Mouse (Mus musculus): ENCODE data around the gene Cd164. TPM values are rescaled to one million over a fixed set of nuclear protein-coding genes. Genes with fewer than 3 reads are reported as not detected.

Cd164 gene
- 170 and 184 TPM in 2 replicates for polyA plus RNA-seq (2015; fragmentation: Nextera tagmentation; extraction: Ambion mirVana)

DNA sequence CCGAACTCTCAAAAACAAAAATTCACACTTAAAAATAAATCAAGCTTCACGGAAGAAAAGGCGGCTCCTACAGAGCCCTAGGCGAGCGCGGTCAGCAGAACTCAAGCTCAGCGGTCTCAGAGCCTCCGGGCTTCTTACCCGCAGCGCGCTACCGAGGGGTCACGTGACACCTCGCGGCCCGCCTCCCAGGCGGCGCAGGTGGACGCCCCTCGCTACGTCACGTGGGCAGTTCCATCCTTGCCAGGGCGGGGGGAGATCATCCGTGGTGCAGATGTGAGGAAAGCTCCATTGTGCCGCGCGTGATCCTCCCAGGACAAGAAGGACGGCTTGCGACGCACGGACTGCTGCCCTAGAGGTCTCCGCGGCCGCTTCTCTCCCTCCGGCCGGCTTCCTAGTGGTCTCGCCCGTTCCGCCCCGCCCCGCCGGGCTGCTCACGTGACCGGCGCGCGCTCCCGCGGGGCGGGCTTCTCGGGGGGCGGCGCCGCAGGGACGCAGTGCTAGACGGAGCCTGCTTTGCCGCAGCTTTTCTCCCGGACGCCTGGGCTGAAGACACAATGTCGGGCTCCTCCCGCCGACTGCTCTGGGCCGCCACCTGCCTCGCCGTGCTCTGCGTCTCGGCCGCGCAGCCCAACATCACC is at the start of gene Cd164:
Cd164 (plus strand) TSS at position 434 of the 638 bp plus-strand sequence.
- peak within 1 kb of the TSS; percentile 82 for H3K4me2 ChIP-seq (replicated peaks)
- peak within 1 kb of the TSS; percentile 94 for H3K27ac ChIP-seq
- peaks cover 11% of the 10 kb centered on the region; the same call in 1 of the 2 replicates for H3K36me3 ChIP-seq
- no peaks in the 10 kb centered on the region for H3K27me3 ChIP-seq
- H3K4me1 ChIP-seq, result peaks cover 25% of the 10 kb centered on the region
- H3K9me3 ChIP-seq, result no peaks in the 10 kb centered on the region
- peak within 1 kb of the TSS; percentile 93 for H3K9ac ChIP-seq
- ATAC-seq (ENCODE audit: low FRiP score, low read depth), result peak; percentile 94
- peak within 1 kb of the TSS; percentile 93 for H3K4me3 ChIP-seq
- under 1% methylated on average over 67 of the region's 69 CpGs for WGBS

DNA sequence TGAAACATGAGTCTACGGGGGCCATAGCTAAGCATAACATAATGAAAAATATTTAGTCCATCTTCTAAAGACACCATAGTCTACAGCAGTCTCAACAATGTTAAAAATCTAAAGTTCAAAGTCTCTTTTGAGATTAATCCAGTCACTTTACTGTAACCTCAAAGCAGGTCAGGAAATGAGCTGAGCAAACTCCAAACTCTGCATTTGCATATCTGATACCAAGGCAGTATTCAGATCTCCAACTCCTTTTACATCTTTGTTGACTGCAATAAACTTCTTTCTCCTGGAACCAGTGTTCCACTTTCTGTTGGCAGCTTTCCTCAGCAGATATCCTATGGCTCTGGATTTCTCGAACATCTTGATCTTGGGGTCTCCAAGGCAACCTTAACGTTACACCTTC is 48.5 kb upstream of the Cd164 start:
- no peaks in the 10 kb centered on the region for H3K9me3 ChIP-seq
- no peaks in the 10 kb centered on the region for H3K27me3 ChIP-seq
- H3K4me3 ChIP-seq, result no peak overlapping the region
- H3K27ac ChIP-seq, result no peak overlapping the region
- peaks cover 23% of the 10 kb centered on the region for H3K36me3 ChIP-seq
- WGBS, result 81% methylated on average over 3 of the region's 3 CpGs
- ATAC-seq (ENCODE audit: low FRiP score, low read depth), result no peak
- no peak overlapping the region for H3K4me2 ChIP-seq (replicated peaks)
- H3K9ac ChIP-seq, result no peak overlapping the region
- H3K4me1 ChIP-seq, result peaks cover 17% of the 10 kb centered on the region

DNA sequence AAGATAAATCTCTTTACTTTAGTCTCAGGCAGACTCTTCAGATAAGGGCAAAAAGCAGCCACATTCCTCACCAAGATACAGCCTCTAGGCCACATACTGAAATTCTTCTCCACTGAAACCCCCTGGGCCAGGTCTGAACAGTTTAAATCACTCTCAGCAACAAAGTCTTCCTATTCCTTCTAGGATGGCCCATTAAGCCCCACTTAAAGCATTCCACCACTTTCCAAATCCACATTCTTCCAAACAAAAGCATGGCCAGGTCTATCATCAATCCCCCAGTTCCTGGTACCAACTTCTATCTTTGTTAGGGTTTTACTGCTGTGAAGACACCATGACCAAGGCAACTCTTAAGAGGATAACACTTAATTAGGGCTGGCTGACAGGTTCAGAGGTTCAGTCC is 46.7 kb upstream of the Cd164 start:
- Histone ChIP-seq H3K4me1 (peaks cover 30% of the 10 kb centered on the region), H3K9me3 (no peaks in the 10 kb centered on the region), H3K9ac (no peak overlapping the region), H3K4me2 (replicated peaks) (no peak overlapping the region), H3K27ac (no peak overlapping the region), H3K27me3 (no peaks in the 10 kb centered on the region), H3K36me3 (peaks cover 13% of the 10 kb centered on the region), H3K4me3 (no peak overlapping the region)
- no peak for ATAC-seq (ENCODE audit: low FRiP score, low read depth)

DNA sequence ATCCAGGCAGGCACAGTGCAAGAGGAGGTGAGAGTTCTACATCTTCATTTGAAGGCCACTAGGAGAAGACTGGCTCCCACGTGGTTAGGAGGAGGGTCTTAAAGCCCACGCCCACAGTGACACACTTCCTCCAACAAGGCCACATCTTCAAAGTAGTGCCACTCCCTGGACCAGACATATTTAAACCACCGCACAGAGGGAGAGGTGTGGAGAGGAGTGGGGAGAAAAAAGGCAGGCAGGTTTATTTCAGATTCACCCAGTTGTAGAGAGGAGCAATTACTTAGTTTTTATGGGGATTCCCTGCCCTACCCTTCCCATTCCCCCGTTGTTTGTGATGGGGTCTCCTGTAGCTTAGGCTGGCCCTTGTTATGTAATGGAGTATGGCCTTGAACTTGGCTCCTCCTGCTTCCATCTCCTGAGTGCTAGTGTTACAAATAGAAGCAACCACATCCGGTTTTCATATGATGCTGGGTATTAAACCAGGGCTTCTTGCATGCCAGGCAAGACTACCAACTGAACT is 46.2 kb upstream of the Cd164 start:
- WGBS, result 73% methylated on average over 5 of the region's 5 CpGs
- no peak overlapping the region for H3K27ac ChIP-seq
- peaks cover 12% of the 10 kb centered on the region for H3K36me3 ChIP-seq
- ATAC-seq (ENCODE audit: low FRiP score, low read depth), result no peak
- H3K4me3 ChIP-seq, result no peak overlapping the region
- H3K27me3 ChIP-seq, result no peaks in the 10 kb centered on the region
- no peaks in the 10 kb centered on the region for H3K9me3 ChIP-seq
- H3K9ac ChIP-seq, result no peak overlapping the region
- no peak overlapping the region for H3K4me2 ChIP-seq (replicated peaks)
- peaks cover 35% of the 10 kb centered on the region for H3K4me1 ChIP-seq

DNA sequence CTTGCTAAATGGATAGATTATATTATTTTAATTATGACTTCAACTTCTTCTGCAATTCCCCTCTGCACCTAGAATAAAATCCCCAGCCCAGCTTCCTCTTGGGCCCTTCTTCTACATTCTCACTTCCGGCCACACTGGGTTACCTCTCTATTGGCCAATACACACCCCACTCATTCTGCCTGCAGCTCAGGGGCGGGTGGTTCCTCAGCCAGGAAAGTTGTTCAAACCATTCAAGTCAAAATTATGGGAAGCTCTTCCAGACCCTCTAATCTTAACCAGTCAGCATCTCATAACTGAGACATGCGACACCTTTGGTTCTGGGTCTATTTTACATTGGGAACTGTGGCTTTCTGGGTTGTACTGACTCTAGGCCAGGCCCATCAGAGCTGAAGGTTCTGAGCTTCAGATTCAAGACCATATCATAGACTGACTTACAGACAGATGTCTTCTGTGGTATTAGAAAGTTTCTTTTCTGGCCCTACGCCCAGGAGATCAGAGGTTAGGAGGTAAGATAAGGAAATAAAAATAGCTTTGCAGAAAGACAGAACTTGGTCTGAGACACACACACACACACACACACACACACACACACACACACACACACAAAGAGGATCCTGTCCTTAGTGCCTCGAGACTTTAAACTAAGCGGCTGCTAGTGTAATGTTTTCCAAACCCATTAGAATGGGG is 45.3 kb upstream of the Cd164 start:
- Histone ChIP-seq H3K9me3 (no peaks in the 10 kb centered on the region), H3K4me1 (peaks cover 38% of the 10 kb centered on the region), H3K9ac (no peak overlapping the region), H3K4me3 (no peak overlapping the region), H3K36me3 (peaks cover 13% of the 10 kb centered on the region), H3K4me2 (replicated peaks) (no peak overlapping the region), H3K27ac (no peak overlapping the region), H3K27me3 (no peaks in the 10 kb centered on the region)
- no peak for ATAC-seq (ENCODE audit: low FRiP score, low read depth)
- 79% methylated on average over 6 of the region's 6 CpGs for WGBS

DNA sequence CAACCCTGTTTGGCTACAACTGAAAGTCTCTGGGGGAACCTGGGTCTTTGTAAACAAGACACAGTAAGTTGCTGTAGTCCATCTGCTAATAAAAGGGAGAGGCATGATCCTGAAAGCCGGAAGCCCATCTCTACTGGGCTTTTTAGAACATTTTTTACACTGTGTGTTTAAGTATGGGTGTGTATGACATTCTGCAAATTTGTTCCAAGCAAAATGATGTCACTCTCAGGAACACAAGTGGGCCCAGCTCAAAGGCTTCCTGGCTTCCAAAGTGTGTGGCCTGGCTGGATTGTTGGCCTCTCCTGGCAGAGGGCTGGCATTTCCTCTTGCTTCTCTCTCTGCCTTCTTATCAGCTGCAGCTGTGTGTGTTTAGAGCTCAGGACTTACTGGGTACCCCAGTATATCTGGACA is 44.2 kb upstream of the Cd164 start:
- no peak for ATAC-seq (ENCODE audit: low FRiP score, low read depth)
- peak overlapping the region; percentile 89; the same call in 1 of the 2 replicates for H3K4me2 ChIP-seq (replicated peaks)
- H3K9ac ChIP-seq, result peak overlapping the region; percentile 43; the same call in 1 of the 2 replicates
- no peak overlapping the region for H3K4me3 ChIP-seq
- H3K36me3 ChIP-seq, result peaks cover 20% of the 10 kb centered on the region
- 44% methylated on average over 1 of the region's 1 CpGs for WGBS
- peak overlapping the region; percentile 53 for H3K27ac ChIP-seq
- H3K27me3 ChIP-seq, result no peaks in the 10 kb centered on the region
- peaks cover 38% of the 10 kb centered on the region for H3K4me1 ChIP-seq
- H3K9me3 ChIP-seq, result no peaks in the 10 kb centered on the region

DNA sequence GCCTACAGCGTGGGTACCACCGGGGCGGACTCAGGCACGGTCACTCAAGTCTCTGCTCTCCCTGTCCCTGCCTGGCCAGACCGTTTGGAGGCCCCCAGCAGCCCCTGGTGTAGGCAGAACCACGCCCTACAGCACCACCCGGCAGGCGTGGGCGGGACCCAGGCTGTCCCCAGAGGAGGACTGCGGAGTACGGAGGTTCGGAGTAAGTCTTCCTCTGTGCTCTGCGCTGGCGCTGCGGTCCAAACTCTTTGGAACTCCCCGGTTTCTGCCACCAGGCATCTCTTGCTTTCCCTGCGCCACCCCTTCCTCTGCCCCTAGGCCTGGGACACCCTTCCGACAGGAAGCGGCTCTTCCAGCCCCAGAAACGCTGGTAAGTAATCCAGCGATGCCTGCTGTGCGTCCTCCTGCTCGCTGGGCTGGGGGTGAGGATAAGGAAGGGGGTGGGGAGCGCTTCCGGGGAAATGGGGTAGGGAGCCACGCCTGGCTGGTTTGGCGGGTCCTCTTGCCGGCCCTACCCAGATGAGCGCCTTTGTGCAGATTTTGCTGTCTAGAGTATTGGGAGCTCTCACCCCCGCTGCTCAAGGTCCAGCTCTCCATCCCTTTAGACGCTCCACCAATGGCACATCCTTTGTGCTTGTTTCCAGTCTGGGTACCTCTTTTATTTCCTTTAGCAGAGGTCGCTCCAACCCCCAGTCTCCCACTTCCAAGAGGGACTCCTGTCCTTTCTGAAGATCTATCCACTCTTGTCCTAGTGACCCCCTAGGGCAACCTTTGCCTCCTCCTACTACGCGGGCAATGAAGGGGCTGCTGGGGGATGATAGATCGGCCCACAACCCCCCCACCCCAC is 42.8 kb upstream of the Cd164 start, which contains the start of gene Mical1:
Mical1 (plus strand) TSS at position 144 of the 847 bp plus-strand sequence.
- Histone ChIP-seq H3K36me3 (peaks cover 34% of the 10 kb centered on the region), H3K4me1 (peaks cover 38% of the 10 kb centered on the region), H3K27me3 (no peaks in the 10 kb centered on the region), H3K4me2 (replicated peaks) (peak within 1 kb of the TSS; percentile 89), H3K9ac (peak within 1 kb of the TSS; percentile 83), H3K27ac (peak within 1 kb of the TSS; percentile 89), H3K9me3 (no peaks in the 10 kb centered on the region), H3K4me3 (peak within 1 kb of the TSS; percentile 72)
- ATAC-seq (ENCODE audit: low FRiP score, low read depth), result peak; percentile 79
- WGBS, result under 1% methylated on average over 35 of the region's 35 CpGs

DNA sequence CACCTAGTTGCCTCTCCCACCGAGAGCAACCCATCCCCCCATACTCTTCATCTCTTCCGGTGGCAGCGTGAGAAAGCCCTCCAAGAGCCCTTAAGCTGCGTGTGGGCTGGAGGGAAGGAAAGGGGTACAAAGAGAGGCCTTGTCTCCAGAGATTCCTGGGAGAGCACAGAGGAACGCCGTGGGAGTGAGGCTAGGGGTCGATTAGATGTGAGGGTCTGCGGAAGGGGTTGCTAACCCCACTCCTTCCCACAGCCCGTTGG is 42.3 kb upstream of the Cd164 start:
- no peak for ATAC-seq (ENCODE audit: low FRiP score, low read depth)
- H3K27ac ChIP-seq, result peak overlapping the region; percentile 89

DNA sequence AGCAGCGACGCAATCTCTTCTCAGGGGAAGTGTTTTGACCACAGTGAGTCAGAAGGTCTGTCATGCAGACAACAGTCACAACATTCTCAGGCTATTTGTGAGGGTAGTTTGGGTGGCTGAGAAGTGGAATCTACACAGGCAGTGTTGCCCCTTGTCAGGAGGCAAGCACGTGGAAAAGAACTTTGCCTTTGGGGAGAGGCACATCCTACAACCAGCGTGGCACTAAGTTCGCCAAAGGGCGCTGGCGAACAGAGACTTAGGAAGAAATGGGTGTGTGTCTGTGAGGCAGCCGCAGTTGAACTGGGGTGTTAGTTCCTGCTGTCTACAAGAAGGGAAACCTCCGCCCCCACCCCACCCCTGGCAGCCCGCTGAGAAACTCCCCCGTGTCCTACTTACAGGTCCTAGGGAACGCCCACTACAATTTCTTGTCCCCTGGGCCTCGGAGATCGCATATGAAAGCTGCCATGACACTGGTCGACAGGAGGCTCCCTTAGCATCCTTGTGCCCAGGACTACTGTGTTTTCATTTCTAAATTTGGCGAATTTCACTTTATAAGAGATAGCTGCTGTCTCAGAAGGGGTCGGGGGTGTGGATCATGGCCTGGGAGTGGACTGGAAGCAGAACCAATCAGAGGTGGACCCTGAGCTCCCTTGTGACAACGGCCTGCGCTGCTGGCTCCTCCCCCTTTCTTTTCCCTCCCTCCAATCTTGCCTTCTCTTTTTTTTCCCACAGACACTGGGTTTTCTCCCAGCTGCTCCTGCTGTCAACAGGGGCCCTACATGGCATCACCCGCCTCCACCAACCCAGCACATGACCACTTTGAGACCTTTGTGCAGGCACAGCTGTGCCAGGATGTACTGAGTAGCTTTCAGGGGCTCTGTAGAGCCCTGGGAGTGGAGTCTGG is 41.7 kb upstream of the Cd164 start:
- peaks cover 45% of the 10 kb centered on the region for H3K36me3 ChIP-seq
- no peaks in the 10 kb centered on the region for H3K9me3 ChIP-seq
- no peaks in the 10 kb centered on the region for H3K27me3 ChIP-seq
- peak overlapping the region; percentile 83 for H3K9ac ChIP-seq
- H3K4me1 ChIP-seq, result peaks cover 38% of the 10 kb centered on the region
- H3K4me3 ChIP-seq, result peak overlapping the region; percentile 72
- H3K27ac ChIP-seq, result peak overlapping the region; percentile 89
- H3K4me2 ChIP-seq (replicated peaks), result peak overlapping the region; percentile 89
- WGBS, result 4% methylated on average over 20 of the region's 20 CpGs
- peak; percentile 69 for ATAC-seq (ENCODE audit: low FRiP score, low read depth)

More for the DNA sequence above, 42.3 kb upstream of the Cd164 start:
- 0% methylated on average over 9 of the region's 9 CpGs for WGBS
- Histone ChIP-seq H3K4me2 (replicated peaks) (peak overlapping the region; percentile 89), H3K36me3 (peaks cover 40% of the 10 kb centered on the region), H3K27me3 (no peaks in the 10 kb centered on the region), H3K9me3 (no peaks in the 10 kb centered on the region), H3K4me1 (peaks cover 38% of the 10 kb centered on the region), H3K9ac (peak overlapping the region; percentile 83), H3K4me3 (peak overlapping the region; percentile 72)

DNA sequence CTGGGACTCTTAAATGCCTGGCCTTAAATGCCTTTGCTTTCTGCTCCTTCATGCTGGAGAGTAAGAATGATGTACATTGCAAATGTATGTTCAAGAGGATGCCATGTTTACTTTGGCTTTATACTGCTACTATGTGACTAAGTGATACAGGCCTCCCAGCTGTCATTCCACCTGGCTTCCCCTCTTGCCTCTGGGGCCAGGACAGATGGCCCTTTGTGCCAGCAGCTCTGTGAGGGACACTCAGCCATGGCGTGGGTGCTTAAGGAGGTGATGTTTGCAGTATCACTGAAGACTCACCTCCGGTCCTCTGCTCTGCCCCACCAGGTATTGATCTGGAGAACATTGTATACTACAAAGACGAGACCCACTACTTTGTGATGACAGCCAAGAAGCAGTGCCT is 39.3 kb upstream of the Cd164 start:
- H3K4me1 ChIP-seq, result peaks cover 28% of the 10 kb centered on the region
- H3K36me3 ChIP-seq, result peaks cover 70% of the 10 kb centered on the region
- ATAC-seq (ENCODE audit: low FRiP score, low read depth), result no peak
- WGBS, result 83% methylated on average over 3 of the region's 3 CpGs
- no peak overlapping the region; the same call in 1 of the 2 replicates for H3K9ac ChIP-seq
- no peaks in the 10 kb centered on the region for H3K27me3 ChIP-seq
- H3K27ac ChIP-seq, result no peak overlapping the region
- no peak overlapping the region for H3K4me2 ChIP-seq (replicated peaks)
- no peaks in the 10 kb centered on the region for H3K9me3 ChIP-seq
- H3K4me3 ChIP-seq, result no peak overlapping the region

All from limb, embryonic 13.5 days (tissue).